Mouse (Mus musculus): Measurements from ENCODE around the gene Coa7. TPM values are rescaled to one million over a fixed set of nuclear protein-coding genes. Genes with fewer than 3 reads are reported as not detected.
"Not testable (repeated sequence)": the region's sequence is repeated elsewhere in the genome, so short reads cannot be mapped to it uniquely, and the experiment has no call there.

Gene Coa7
- polyA plus RNA-seq, 1 experiment from 2014 or later: 38.0 TPM

DNA sequence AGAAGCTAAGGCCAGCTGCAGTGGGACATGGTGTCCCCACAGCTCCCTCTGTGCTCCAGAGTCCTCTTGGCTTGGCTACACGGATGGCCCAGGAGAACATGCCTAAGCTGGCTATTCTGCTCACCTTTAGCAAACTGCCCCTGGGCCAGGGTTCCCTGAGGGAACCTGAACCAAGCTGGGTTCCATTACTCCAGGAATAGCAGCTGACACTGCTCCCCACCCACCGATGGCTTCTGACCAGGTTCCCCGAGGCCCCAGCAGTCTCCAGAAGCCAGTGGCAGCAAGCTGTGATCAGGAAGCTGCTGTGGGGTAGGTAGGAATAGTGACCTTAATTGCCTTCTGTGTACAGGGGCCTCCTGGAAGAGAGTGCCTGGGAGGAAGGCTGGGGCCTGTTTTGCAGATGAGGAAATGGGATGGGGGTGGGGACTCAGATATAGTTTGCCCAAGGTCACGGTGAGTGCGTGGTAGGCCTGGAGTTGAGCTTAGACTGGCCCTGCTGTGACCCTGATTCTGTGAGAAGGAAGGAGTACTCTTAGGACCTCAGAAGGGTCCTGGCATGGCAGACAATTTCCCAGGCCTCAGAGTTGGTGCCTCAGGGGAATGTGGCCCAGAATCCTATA is 20.4 kb downstream of the Coa7 start:
- Histone ChIP-seq H3K4me3 (no peak overlapping the region), H3K4me1 (peaks cover 44% of the 10 kb centered on the region), H3K4me2 (no peak overlapping the region), H3K27me3 (no peaks in the 10 kb centered on the region), H3K9ac (no peak overlapping the region), H3K27ac (peak overlapping the region; percentile 57), H3K9me3 (no peaks in the 10 kb centered on the region), H3K36me3 (no peaks in the 10 kb centered on the region)
- no peak for ATAC-seq (ENCODE audit: insufficient number of reproducible peaks, low FRiP score, low TSS enrichment, low read depth)
- 20% methylated on average over 5 of the region's 5 CpGs for WGBS

DNA sequence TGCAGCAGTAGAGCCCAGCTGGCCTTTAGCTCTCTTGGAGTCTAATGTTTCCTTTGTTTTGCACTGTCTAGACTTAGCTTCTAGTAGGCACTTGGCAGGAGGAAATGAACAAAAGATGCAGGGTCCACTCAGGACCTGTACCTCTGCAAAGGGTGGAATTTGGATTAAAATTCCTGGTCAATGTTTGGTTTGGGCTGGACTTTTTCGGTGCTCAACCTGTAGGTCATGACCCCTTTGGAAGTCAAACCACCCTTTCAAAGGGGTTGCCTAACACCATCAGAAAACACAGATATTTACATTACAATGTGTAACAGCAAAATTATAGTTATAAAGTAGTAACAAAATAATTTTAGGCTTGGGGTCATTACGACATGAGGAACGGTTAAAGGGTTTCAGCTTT is 21.1 kb downstream of the Coa7 start:
- H3K27ac ChIP-seq: peak overlapping the region; percentile 57
- no peaks in the 10 kb centered on the region for H3K27me3 ChIP-seq
- H3K36me3 ChIP-seq: no peaks in the 10 kb centered on the region
- H3K9ac ChIP-seq: no peak overlapping the region
- H3K4me3 ChIP-seq: no peak overlapping the region
- WGBS: 68% methylated on average over 3 of the region's 3 CpGs
- peaks cover 44% of the 10 kb centered on the region for H3K4me1 ChIP-seq
- ATAC-seq (ENCODE audit: insufficient number of reproducible peaks, low FRiP score, low TSS enrichment, low read depth): no peak
- no peaks in the 10 kb centered on the region for H3K9me3 ChIP-seq
- no peak overlapping the region for H3K4me2 ChIP-seq

- Histone ChIP-seq H3K4me3 (no peak overlapping the region), H3K4me1 (peaks cover 43% of the 10 kb centered on the region), H3K27me3 (no peaks in the 10 kb centered on the region), H3K9me3 (no peaks in the 10 kb centered on the region), H3K4me2 (no peak overlapping the region), H3K9ac (no peak overlapping the region), H3K27ac (peak overlapping the region; percentile 70), H3K36me3 (no peaks in the 10 kb centered on the region)
- WGBS: 11% methylated on average over 8 of the region's 8 CpGs
- ATAC-seq (ENCODE audit: insufficient number of reproducible peaks, low FRiP score, low TSS enrichment, low read depth): no peak
Observed at GRCm38 (mm10) chr4:108349836-108350547, 22.1 kb downstream of the Coa7 start.

DNA sequence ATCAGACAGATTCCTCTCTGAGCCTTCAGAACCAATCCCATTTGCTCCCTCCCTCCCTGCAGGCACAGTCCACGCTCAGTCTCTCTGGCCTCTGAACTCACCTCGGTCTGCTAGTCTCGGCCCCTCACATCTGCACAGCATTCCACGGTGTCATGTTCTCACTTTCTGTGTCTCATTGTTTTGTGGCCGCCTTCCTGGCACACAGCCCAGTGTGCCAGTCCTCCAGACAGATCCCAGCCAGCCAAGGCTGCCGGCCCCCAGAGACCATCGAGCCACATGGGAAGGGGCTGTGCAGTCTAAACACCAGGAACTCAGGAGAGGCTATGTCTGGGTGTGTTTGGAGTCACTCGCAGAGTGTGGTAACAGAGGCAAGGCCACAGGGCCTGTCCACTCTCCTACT is 22.9 kb downstream of the Coa7 start:
- Histone ChIP-seq H3K27me3 (no peaks in the 10 kb centered on the region), H3K27ac (peak overlapping the region; percentile 70), H3K9me3 (no peaks in the 10 kb centered on the region), H3K4me1 (peaks cover 48% of the 10 kb centered on the region), H3K9ac (no peak overlapping the region), H3K4me2 (no peak overlapping the region), H3K4me3 (no peak overlapping the region), H3K36me3 (no peaks in the 10 kb centered on the region)
- ATAC-seq (ENCODE audit: insufficient number of reproducible peaks, low FRiP score, low TSS enrichment, low read depth): peak; percentile 77
- WGBS: 5% methylated on average over 8 of the region's 8 CpGs

- H3K36me3 ChIP-seq; ATAC-seq (ENCODE audit: insufficient number of reproducible peaks, low FRiP score, low TSS enrichment, low read depth); H3K27ac ChIP-seq; H3K4me2 ChIP-seq; H3K4me3 ChIP-seq; H3K9ac ChIP-seq; H3K27me3 ChIP-seq; H3K9me3 ChIP-seq: not testable (repeated sequence)
- peaks cover 49% of the 10 kb centered on the region for H3K4me1 ChIP-seq
Observed at GRCm38 (mm10) chr4:108353591-108353990, 25.7 kb downstream of the Coa7 start.

DNA sequence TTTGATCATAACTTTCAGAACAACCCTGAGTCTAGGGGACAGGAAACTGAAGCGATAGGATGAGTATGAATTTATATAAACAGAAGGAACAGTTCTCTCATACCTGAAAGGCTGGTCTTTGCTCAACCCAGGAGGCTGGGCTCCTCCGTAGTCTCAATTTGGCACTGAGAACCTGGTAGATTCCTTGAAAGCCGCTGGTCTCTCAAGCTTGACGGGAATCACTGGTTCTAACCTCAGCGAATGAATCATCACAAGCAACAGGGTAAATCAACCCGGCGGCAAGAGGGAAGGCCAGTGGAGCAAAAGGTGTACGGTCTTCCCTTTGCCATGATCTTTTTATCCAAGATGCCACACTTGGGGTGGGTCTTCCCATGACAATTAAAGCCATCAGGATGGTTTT is 29.5 kb downstream of the Coa7 start:
- Histone ChIP-seq H3K9ac (no peak overlapping the region), H3K27ac (no peak overlapping the region), H3K4me3 (no peak overlapping the region), H3K27me3 (no peaks in the 10 kb centered on the region), H3K36me3 (no peaks in the 10 kb centered on the region), H3K4me2 (no peak overlapping the region), H3K4me1 (peaks cover 43% of the 10 kb centered on the region), H3K9me3 (no peaks in the 10 kb centered on the region)
- ATAC-seq (ENCODE audit: insufficient number of reproducible peaks, low FRiP score, low TSS enrichment, low read depth): no peak
- 87% methylated on average over 8 of the region's 8 CpGs for WGBS

DNA sequence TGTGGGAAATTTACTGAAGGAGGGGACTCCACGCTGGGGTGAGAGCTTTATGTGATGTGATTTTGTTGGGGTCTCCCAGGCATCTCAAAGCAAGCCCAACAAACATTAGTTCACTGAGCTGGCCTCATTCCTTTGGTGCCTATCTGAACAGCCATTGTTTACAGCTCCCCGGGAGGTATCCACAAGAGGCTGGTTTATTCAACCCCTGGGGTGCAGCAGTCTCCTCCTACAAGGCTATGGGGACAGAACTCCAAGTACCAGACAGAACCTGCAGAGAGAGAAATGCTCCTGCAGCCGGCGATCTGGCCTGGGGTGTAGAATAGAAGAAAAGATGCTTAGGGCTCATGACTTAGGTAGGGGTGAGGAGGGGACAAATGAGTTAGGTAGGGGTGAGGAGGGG is 30.6 kb downstream of the Coa7 start:
- Histone ChIP-seq H3K4me2 (no peak overlapping the region), H3K9ac (no peak overlapping the region), H3K9me3 (no peaks in the 10 kb centered on the region), H3K36me3 (no peaks in the 10 kb centered on the region), H3K4me3 (no peak overlapping the region), H3K27me3 (no peaks in the 10 kb centered on the region), H3K27ac (no peak overlapping the region; the same call in 1 of the 2 replicates), H3K4me1 (peaks cover 54% of the 10 kb centered on the region)
- WGBS: 28% methylated on average over 4 of the region's 4 CpGs
- no peak for ATAC-seq (ENCODE audit: insufficient number of reproducible peaks, low FRiP score, low TSS enrichment, low read depth)

DNA sequence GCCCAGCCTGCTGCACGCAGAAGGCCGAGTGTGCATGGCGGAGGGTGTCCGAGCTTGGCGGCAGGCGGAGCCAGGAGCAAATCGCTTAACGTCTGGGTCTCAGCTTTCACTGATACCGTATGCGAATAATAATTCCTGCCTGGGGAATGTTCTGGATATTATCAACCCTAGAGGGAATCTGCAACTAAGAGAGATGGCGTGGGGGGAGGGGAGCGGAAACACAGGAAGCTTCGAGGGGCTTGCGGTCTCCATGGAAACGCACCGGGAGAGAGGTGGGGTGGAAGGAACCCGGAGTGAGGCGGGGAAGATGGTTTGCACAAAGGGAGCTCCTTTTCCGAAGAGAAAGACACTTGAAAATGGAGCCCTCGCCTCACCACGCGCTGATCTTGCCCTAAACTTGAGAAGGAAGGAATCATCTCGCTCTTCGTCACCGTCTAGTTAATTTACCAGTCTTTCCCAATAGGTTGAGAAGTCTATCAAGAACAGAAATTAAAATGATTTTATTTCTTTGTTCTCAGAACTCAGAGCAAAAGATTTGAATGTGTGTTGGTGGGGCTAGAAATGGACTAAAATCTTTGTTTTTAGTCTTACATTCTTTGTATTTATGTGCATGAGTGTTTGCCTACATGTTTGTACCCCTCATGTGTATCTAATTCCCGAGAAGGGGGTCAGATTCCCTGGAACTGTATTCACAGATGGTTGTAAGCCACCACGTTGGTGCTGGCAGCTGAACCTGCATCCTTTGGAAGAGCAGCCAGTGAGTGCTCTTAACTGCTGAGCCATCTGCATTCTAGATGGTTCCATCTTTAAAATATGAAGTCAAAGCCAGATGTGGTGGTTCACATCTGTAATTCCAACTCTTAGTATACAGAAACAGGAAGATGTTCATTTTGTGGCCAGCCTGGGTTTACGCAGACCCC is 32.5 kb downstream of the Coa7 start:
- Histone ChIP-seq H3K9me3 (no peaks in the 10 kb centered on the region), H3K27ac (peak overlapping the region; percentile 85), H3K4me2 (peak overlapping the region; percentile 48), H3K27me3 (no peaks in the 10 kb centered on the region), H3K4me1 (peaks cover 56% of the 10 kb centered on the region), H3K4me3 (peak overlapping the region; percentile 31), H3K9ac (no peak overlapping the region), H3K36me3 (no peaks in the 10 kb centered on the region)
- ATAC-seq (ENCODE audit: insufficient number of reproducible peaks, low FRiP score, low TSS enrichment, low read depth): peak; percentile 66; the same call in 1 of the 2 replicates
- 6% methylated on average over 28 of the region's 28 CpGs for WGBS

DNA sequence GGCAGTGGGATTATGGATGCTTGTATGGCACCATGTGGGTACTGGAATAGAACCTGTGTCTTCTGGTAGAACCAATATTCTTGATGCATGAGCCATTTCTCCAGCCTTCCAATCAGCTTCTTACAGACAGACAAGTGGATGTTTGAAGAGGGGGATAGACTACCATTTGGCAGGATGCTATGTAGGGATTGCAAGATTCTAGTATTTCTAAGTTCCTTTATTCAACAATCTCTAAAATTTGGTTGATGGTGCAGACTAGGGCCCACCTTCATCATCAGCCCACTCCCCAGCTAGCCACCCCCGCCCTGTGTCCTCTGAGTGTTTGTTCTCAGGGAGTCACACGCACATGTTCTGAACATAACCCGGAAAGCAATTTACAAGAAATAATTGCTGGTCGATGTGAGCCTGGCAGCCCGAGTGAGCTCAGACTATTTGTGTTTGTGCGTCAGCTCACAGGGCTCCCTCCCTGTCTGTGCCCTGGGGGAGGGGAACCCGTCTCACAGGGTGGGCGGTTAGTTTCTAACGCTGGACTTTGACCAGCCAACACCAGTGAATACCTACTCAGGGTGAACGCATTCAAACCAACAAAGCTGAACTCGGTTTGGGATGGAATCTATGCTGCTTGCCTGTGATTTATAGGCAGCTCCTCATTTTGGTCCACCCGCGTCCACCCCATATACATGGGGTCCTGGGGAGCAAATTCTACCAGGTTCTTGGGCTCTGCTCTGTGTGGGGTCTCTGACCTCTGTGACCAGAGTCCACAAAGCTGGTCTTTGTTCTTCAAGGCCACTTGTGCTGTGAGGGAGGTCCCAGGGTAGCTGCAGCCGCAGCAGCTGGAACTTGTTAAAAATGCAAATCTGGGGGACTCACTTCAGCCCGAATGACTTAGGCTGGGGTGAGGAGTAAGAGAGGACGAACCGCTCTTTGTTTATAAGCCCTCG is 34.7 kb downstream of the Coa7 start:
- H3K36me3 ChIP-seq: no peaks in the 10 kb centered on the region
- H3K4me3 ChIP-seq: no peak overlapping the region; the same call in 1 of the 2 replicates
- peak overlapping the region; percentile 86 for H3K27ac ChIP-seq
- H3K4me2 ChIP-seq: peak overlapping the region; percentile 31
- peak; percentile 62; the same call in 1 of the 2 replicates for ATAC-seq (ENCODE audit: insufficient number of reproducible peaks, low FRiP score, low TSS enrichment, low read depth)
- H3K9ac ChIP-seq: no peak overlapping the region
- no peaks in the 10 kb centered on the region for H3K27me3 ChIP-seq
- 10% methylated on average over 18 of the region's 18 CpGs for WGBS
- H3K9me3 ChIP-seq: no peaks in the 10 kb centered on the region
- H3K4me1 ChIP-seq: peaks cover 44% of the 10 kb centered on the region

DNA sequence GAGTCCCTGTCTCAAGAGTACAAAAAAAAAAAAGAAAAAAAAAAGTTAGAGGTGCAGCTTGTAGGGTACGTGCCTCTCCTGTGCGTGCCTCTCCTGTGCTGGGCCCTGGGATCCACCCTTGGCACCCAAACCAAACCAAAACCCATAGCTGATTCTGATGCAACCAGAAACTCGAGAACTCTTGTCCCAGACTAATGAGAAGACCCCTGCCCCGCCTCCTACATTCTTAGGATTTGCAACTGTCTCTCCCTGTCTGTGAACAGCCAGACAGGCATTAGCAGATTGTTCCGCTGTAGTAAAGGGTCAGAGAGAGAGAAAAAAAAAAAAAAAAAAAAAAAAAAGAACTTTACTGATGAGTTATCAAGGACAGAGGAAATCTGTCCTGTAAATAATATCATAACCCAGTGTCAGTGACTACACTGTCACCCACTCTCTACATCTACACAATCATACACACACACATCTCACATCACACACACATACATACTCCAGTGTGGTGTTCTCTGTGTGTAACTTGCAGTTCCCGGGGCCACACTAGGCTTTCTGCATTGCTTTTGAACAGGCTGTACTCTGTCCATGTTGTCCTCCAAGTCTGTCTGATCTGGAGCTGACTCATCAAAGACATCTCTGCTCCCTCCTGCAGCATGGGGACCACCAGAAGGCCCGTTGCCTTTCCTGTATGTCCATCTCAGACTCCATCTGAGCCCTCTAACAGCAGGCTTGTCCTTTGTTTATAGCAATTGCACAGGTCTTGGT is 35.6 kb downstream of the Coa7 start:
- H3K4me1 ChIP-seq: peaks cover 41% of the 10 kb centered on the region
- H3K9ac ChIP-seq: no peak overlapping the region
- no peaks in the 10 kb centered on the region for H3K36me3 ChIP-seq
- peak overlapping the region; percentile 31; the same call in 1 of the 2 replicates for H3K4me2 ChIP-seq
- H3K9me3 ChIP-seq: no peaks in the 10 kb centered on the region
- H3K27me3 ChIP-seq: no peaks in the 10 kb centered on the region
- ATAC-seq (ENCODE audit: insufficient number of reproducible peaks, low FRiP score, low TSS enrichment, low read depth): peak; percentile 44; the same call in 1 of the 2 replicates
- no peak overlapping the region for H3K4me3 ChIP-seq
- 19% methylated on average over 7 of the region's 7 CpGs for WGBS
- H3K27ac ChIP-seq: peak overlapping the region; percentile 86

Data from limb, embryonic 15.5 days (tissue).